Mouse (Mus musculus): ENCODE results near the gene Akap2.
A peak's percentile ranks its signal among the peaks of the same experiment; 100 is the strongest.
"Not testable (repeated sequence)": the region's sequence is repeated elsewhere in the genome, so short reads cannot be mapped to it uniquely, and the experiment has no call there.

Gene Akap2

GRCm38 (mm10) chr4:57862269-57862986 lies 145.0 kb downstream of the Akap2 start:
- DNase-seq (ENCODE audit: low read depth), result no peak

DNA sequence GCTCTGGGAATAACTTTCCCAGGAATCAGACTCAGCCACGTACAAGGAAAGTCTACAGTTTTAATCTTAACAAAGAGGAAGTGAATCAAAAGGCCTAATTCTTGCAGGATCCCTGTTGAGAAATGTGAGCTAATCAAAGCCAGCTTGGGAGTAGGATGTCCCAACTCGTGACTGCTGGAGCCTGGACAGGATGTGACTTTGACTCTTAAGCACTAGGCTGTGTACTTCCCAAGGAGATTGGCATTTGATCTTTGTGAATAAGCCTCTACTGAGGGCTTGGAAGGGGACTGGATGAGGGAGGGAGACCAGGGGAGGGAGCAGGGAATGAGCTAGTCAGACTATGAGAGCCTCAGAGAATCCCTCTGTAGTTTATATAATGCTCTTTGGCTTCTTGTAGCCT lies 148.6 kb downstream of the Akap2 start:
- DNase-seq (ENCODE audit: low read depth), result peak; percentile 38

DNA sequence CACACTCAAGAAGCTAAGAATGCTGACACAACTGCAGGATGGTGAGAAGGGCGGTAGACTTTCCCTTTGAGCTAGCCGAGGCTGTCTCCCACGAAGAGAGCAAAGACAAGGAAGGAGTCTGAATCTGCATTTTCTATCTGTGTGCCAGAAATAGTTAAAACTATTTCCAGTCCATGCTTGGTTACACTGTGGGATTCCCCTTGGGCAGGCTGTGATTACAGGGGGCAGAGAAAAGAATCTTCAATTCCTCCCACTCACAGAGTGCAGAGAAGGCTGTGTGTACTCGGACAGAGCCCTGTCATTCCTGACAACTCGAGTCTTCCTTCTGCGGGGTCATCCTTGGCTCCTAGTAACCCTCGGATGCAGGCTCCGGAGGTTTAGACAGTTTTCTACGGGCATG lies 149.5 kb downstream of the Akap2 start:
- DNase-seq (ENCODE audit: low read depth), result no peak

DNA sequence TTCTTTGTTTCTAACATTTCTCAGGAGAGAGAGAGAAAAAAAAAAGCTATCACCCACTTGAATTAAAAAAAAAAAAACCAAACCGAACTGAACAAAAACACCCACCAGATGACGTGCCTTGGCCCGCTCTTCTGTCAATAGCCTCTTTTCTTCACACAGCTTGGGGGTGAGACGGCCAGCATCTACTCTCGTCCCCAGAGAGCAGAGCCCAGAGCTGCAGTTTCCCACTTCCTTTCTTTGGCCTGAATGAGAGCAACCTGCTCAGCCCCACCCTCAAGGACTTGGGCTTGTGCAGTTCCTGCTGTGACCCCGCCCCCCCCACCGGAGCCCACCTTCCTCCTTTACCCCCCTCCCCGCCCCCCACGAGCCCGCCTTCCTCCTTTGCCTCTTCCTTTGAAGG lies 150.0 kb downstream of the Akap2 start:
- DNase-seq (ENCODE audit: low read depth), result no peak

GRCm38 (mm10) chr4:57879137-57879536 lies 161.7 kb downstream of the Akap2 start:
- DNase-seq (ENCODE audit: low read depth), result no peak

GRCm38 (mm10) chr4:57879804-57880357 lies 162.4 kb downstream of the Akap2 start:
- DNase-seq (ENCODE audit: low read depth), result peak; percentile 73

GRCm38 (mm10) chr4:57883520-57884421 lies 166.3 kb downstream of the Akap2 start:
- DNase-seq (ENCODE audit: low read depth), result peak; percentile 57

GRCm38 (mm10) chr4:57884511-57884910 lies 167.1 kb downstream of the Akap2 start:
- DNase-seq (ENCODE audit: low read depth), result no peak

GRCm38 (mm10) chr4:57885186-57885585 lies 167.7 kb downstream of the Akap2 start:
- no peak for DNase-seq (ENCODE audit: low read depth)

GRCm38 (mm10) chr4:57886066-57886887 lies 168.8 kb downstream of the Akap2 start:
- DNase-seq (ENCODE audit: low read depth), result peak; percentile 48

GRCm38 (mm10) chr4:57886888-57887230 lies 169.4 kb downstream of the Akap2 start:
- DNase-seq (ENCODE audit: low read depth), result no peak

- no peak for DNase-seq (ENCODE audit: low read depth)
Observed at GRCm38 (mm10) chr4:57888246-57888645, 170.8 kb downstream of the Akap2 start.

GRCm38 (mm10) chr4:57888978-57889377 lies 171.5 kb downstream of the Akap2 start:
- DNase-seq (ENCODE audit: low read depth), result not testable (repeated sequence)

- no peak for DNase-seq (ENCODE audit: low read depth)
Observed at GRCm38 (mm10) chr4:57889773-57890172, 172.3 kb downstream of the Akap2 start.

DNA sequence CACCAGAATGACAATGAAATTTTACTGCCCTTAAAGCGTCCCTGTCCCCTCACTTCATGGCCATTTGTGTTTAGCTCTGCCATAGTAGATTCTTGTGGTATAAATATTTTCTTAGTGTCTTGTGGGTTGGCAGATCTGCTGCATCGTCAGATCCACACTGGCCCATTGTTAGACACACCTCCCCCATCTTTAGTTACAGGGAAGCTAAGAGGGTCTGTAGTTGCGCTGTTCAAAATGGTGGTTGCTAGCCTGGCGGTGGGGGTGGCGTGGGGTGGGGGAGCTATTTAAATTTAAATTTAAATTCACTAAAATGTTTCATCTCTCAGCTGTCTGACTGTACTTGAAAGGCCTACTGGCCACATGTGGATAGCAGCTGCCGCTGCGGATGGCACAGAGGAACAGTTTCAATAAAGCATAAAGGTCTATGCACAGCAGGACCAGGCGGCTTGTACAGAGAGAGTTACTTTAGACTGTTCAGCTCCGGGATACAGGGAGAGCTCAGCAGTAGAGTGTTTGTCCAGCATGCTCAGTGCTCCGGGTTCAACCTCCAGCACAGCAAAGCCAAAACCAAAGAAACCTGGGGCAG lies 174.6 kb downstream of the Akap2 start:
- no peak for DNase-seq (ENCODE audit: low read depth)

GRCm38 (mm10) chr4:57895140-57895539 lies 177.7 kb downstream of the Akap2 start:
- no peak for DNase-seq (ENCODE audit: low read depth)

- DNase-seq (ENCODE audit: low read depth), result no peak
Observed at GRCm38 (mm10) chr4:57895902-57896301, 178.4 kb downstream of the Akap2 start.

GRCm38 (mm10) chr4:57896631-57897030 lies 179.2 kb downstream of the Akap2 start:
- DNase-seq (ENCODE audit: low read depth), result no peak

DNA sequence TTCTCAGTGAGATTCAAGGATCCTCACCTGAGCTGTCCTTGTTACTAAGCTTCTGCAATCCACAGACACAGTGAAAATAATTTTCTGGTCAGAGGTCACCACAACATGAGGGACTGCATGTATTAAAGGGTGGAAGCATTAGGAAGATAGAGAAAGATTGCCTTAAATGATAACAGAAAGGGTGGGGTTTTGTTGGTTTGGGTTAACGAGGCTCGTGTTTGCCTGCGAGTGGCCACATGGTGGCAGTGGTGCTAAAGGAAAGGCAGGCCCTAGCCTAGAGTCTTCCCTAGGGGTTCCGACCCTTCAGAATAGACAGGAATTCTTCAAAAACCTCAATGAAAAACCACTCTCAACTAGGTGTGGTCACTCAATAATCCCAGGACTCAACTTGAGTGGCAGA lies 183.8 kb downstream of the Akap2 start:
- peak; percentile 51 for DNase-seq (ENCODE audit: low read depth)

DNA sequence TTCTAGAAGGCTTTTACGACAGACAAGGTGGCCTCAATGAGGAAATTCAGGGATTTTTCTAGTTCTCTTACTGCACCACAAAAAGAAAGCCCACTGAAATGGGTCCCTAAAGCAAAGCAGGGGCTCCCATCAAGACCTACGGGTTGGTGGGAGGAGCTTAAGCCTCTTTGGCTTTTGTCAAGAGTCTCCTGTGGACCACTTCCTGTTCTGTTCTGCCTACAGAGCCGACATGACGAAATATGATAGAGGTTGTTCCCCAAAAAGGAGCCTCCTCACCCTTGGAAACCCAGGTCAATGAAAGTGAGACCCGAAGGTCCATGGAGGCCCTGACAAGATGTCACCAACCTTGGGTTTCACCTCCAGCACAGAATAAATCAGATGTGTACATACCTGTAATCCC lies 185.2 kb downstream of the Akap2 start:
- peak; percentile 13 for DNase-seq (ENCODE audit: low read depth)

DNA sequence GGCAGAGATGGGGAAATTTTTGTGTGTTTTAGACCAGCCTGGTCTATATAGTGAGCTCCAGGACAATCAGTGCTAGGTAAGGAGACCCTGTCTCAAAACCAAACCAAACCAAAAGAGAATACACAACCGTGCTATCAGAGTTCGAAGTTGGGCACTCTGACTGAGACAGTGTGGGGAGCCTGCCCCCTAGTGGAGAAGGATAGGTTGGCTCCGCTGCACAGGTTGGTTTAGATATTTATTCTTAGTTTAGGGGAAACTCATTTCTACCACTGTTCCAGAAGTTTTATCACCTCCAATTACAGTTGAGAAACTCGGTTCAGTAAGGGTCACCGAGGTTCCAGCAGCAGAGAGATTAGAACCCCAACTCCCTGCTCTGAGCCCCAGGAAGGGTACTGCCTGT lies 186.8 kb downstream of the Akap2 start:
- peak; percentile 58 for DNase-seq (ENCODE audit: low read depth)

DNA sequence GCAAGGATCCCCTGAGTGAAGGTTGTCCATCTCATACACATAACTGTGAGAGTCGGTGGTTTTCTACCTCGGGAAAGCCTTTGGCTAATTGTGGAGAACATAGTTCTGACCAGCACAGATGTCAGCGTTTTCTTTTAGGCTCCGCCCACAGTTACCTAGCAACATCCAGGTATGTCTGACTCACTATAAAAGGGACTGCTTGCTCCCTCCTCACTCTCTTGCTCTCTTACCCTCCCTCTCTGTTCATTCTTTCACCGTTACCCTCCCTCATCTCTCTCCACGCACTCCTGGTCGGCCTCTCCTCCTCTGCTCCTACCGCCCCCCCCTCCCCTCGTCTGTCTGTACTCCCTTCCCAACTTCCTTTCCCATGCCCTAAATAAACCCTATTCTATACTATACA lies 187.2 kb downstream of the Akap2 start:
- no peak for DNase-seq (ENCODE audit: low read depth)

Data from 416B (cell line).